Mouse (Mus musculus): ENCODE measurements around the gene Akr1d1. TPM values are rescaled to one million over a fixed set of nuclear protein-coding genes. Genes with fewer than 3 reads are reported as not detected.

The Akr1d1 gene
- polyA plus RNA-seq (2014; fragmentation: Nextera tagmentation; extraction: Ambion mirVana), result not detected in 2 replicates

DNA sequence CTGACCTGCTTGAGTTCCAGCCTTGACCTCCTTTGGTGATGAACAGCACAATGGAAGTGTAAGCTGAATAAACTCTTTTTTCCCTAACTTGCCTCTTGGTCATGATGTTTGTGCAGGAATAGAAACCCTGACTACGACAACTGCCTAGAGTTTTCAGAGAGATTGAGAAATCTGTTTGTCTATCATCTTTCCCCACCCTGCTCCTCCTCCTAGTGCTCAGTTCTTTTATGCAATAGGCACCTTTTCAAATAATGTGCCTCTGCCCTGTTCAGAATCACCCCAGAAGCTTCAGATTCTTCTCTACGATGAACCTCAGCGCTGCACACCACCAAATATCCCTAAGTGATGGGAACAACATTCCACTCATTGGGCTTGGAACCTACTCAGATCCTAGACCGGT, at the start of gene Akr1d1:
Gene Akr1d1 (plus strand): TSS at position 234 of the 400 bp plus-strand sequence.
- 88% methylated on average over 4 of the region's 4 CpGs for WGBS
- no peaks in the 10 kb centered on the region for H3K27me3 ChIP-seq (ENCODE audit: control insufficient read depth, insufficient read depth, low read length)

DNA sequence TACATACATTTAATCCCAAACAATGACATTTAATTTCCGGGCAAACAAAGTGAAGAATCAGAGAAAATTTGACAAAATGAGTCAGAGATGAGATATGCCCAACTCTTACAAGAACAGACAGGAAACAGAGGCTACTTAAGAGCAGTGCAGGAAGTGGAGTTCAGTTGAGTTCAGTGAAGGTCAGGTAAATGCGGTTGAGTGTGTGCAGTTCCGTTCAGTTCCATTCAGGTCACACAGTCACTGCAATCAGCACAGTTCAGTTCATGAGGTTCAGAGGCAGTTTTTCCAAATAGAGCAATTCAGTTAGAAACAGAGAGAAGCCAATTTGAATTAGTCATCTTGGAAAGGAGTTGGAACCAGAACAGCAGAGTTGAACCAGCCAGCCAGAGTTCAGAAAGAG, 48.8 kb upstream of the Akr1d1 start:
- H3K36me3 ChIP-seq (ENCODE audit: control insufficient read depth, insufficient read depth, low read length), result no peaks in the 10 kb centered on the region
- H3K9ac ChIP-seq (replicated peaks; ENCODE audit: low read depth, low read length), result no peak overlapping the region
- no peak overlapping the region for H3K27ac ChIP-seq (ENCODE audit: low read length)
- ATAC-seq (ENCODE audit: insufficient number of reproducible peaks, insufficient read depth, low FRiP score, low read depth), result no peak
- no peak overlapping the region for H3K4me2 ChIP-seq (replicated peaks; ENCODE audit: low read depth, low read length)
- no peaks in the 10 kb centered on the region for H3K4me1 ChIP-seq (ENCODE audit: control insufficient read depth, insufficient read depth, low read length)
- H3K9me3 ChIP-seq (ENCODE audit: control insufficient read depth, low read depth, low read length), result no peaks in the 10 kb centered on the region
- H3K4me3 ChIP-seq (ENCODE audit: low read depth, low read length), result no peak overlapping the region
- 80% methylated on average over 3 of the region's 3 CpGs for WGBS
- no peaks in the 10 kb centered on the region for H3K27me3 ChIP-seq (ENCODE audit: control insufficient read depth, insufficient read depth, low read length)

More for the DNA sequence above, at the start of gene Akr1d1:
- Histone ChIP-seq H3K4me2 (replicated peaks; ENCODE audit: low read depth, low read length) (no peak within 1 kb of the TSS), H3K9ac (replicated peaks; ENCODE audit: low read depth, low read length) (no peak within 1 kb of the TSS), H3K9me3 (ENCODE audit: control insufficient read depth, low read depth, low read length) (no peaks in the 10 kb centered on the region), H3K4me1 (ENCODE audit: control insufficient read depth, insufficient read depth, low read length) (no peaks in the 10 kb centered on the region), H3K27ac (ENCODE audit: low read length) (no peak within 1 kb of the TSS), H3K36me3 (ENCODE audit: control insufficient read depth, insufficient read depth, low read length) (no peaks in the 10 kb centered on the region), H3K4me3 (ENCODE audit: low read depth, low read length) (no peak within 1 kb of the TSS)
- ATAC-seq (ENCODE audit: insufficient number of reproducible peaks, insufficient read depth, low FRiP score, low read depth), result no peak

GRCm38 (mm10) chr6:37483262-37483661, 46.7 kb upstream of the Akr1d1 start:
- Histone ChIP-seq H3K9me3 (ENCODE audit: control insufficient read depth, low read depth, low read length) (no peaks in the 10 kb centered on the region), H3K4me3 (ENCODE audit: low read depth, low read length) (no peak overlapping the region), H3K4me2 (replicated peaks; ENCODE audit: low read depth, low read length) (no peak overlapping the region), H3K9ac (replicated peaks; ENCODE audit: low read depth, low read length) (no peak overlapping the region), H3K27me3 (ENCODE audit: control insufficient read depth, insufficient read depth, low read length) (no peaks in the 10 kb centered on the region), H3K36me3 (ENCODE audit: control insufficient read depth, insufficient read depth, low read length) (no peaks in the 10 kb centered on the region), H3K27ac (ENCODE audit: low read length) (no peak overlapping the region), H3K4me1 (ENCODE audit: control insufficient read depth, insufficient read depth, low read length) (no peaks in the 10 kb centered on the region)
- no peak for ATAC-seq (ENCODE audit: insufficient number of reproducible peaks, insufficient read depth, low FRiP score, low read depth)
- 35% methylated on average over 5 of the region's 5 CpGs for WGBS

DNA sequence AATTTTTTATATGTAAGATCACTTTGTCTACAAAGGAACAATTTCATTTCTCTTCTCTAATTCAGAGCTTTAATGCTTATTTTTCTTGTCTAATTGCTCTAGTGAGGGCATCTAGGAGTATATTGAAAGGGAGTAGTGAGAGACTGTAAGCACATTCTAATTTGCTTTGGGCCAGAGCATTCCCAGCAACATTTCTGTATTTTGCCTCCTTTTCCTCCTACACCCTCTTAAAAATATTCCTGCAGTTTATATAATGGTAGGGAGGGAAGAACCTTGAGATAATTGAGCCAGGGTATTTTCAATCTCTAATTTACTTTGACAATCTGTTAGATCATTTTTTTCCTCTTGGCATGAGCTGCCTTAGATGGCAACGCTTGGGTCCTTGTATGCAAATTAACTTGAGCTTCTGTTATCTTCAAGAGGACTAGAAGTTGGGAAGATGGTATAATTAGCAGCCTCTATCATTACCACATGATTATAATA, 45.3 kb upstream of the Akr1d1 start:
- H3K27ac ChIP-seq (ENCODE audit: low read length), result no peak overlapping the region
- H3K4me2 ChIP-seq (replicated peaks; ENCODE audit: low read depth, low read length), result no peak overlapping the region
- H3K27me3 ChIP-seq (ENCODE audit: control insufficient read depth, insufficient read depth, low read length), result no peaks in the 10 kb centered on the region
- WGBS, result 61% methylated on average over 1 of the region's 1 CpGs
- H3K36me3 ChIP-seq (ENCODE audit: control insufficient read depth, insufficient read depth, low read length), result no peaks in the 10 kb centered on the region
- ATAC-seq (ENCODE audit: insufficient number of reproducible peaks, insufficient read depth, low FRiP score, low read depth), result no peak
- H3K9me3 ChIP-seq (ENCODE audit: control insufficient read depth, low read depth, low read length), result no peaks in the 10 kb centered on the region
- no peak overlapping the region for H3K9ac ChIP-seq (replicated peaks; ENCODE audit: low read depth, low read length)
- no peaks in the 10 kb centered on the region for H3K4me1 ChIP-seq (ENCODE audit: control insufficient read depth, insufficient read depth, low read length)
- no peak overlapping the region for H3K4me3 ChIP-seq (ENCODE audit: low read depth, low read length)

- no peak overlapping the region for H3K4me2 ChIP-seq (replicated peaks; ENCODE audit: low read depth, low read length)
- no peak overlapping the region for H3K9ac ChIP-seq (replicated peaks; ENCODE audit: low read depth, low read length)
- no peak for ATAC-seq (ENCODE audit: insufficient number of reproducible peaks, insufficient read depth, low FRiP score, low read depth)
- H3K4me3 ChIP-seq (ENCODE audit: low read depth, low read length), result no peak overlapping the region
- no peaks in the 10 kb centered on the region for H3K9me3 ChIP-seq (ENCODE audit: control insufficient read depth, low read depth, low read length)
- no peaks in the 10 kb centered on the region for H3K27me3 ChIP-seq (ENCODE audit: control insufficient read depth, insufficient read depth, low read length)
- H3K36me3 ChIP-seq (ENCODE audit: control insufficient read depth, insufficient read depth, low read length), result no peaks in the 10 kb centered on the region
- H3K27ac ChIP-seq (ENCODE audit: low read length), result no peak overlapping the region
- 73% methylated on average over 4 of the region's 4 CpGs for WGBS
- H3K4me1 ChIP-seq (ENCODE audit: control insufficient read depth, insufficient read depth, low read length), result no peaks in the 10 kb centered on the region
Observed at GRCm38 (mm10) chr6:37486502-37486901, 43.5 kb upstream of the Akr1d1 start.

DNA sequence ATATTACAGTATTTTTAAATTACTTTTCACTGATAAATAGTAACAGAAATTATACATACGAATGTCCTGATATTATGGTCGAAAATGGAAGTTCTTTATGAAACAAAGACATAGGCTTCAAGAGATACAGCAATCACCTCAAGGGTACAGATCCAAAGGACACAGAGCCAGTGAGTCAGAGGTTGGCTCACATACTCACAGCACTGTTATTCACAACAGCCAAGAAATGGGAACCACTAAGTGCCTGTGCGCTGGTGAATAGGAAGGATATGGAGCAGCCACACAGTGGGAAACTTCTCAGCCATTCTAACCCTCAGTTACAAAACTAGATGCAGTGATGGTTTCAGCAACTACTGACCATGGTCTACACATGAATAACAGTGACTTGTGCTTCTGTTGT, 37.7 kb upstream of the Akr1d1 start:
- no peaks in the 10 kb centered on the region for H3K27me3 ChIP-seq (ENCODE audit: control insufficient read depth, insufficient read depth, low read length)
- H3K36me3 ChIP-seq (ENCODE audit: control insufficient read depth, insufficient read depth, low read length), result no peaks in the 10 kb centered on the region
- no peaks in the 10 kb centered on the region for H3K9me3 ChIP-seq (ENCODE audit: control insufficient read depth, low read depth, low read length)
- H3K4me2 ChIP-seq (replicated peaks; ENCODE audit: low read depth, low read length), result no peak overlapping the region
- no peak overlapping the region for H3K27ac ChIP-seq (ENCODE audit: low read length)
- 84% methylated on average over 3 of the region's 3 CpGs for WGBS
- H3K9ac ChIP-seq (replicated peaks; ENCODE audit: low read depth, low read length), result no peak overlapping the region
- ATAC-seq (ENCODE audit: insufficient number of reproducible peaks, insufficient read depth, low FRiP score, low read depth), result no peak
- H3K4me3 ChIP-seq (ENCODE audit: low read depth, low read length), result no peak overlapping the region
- no peaks in the 10 kb centered on the region for H3K4me1 ChIP-seq (ENCODE audit: control insufficient read depth, insufficient read depth, low read length)

DNA sequence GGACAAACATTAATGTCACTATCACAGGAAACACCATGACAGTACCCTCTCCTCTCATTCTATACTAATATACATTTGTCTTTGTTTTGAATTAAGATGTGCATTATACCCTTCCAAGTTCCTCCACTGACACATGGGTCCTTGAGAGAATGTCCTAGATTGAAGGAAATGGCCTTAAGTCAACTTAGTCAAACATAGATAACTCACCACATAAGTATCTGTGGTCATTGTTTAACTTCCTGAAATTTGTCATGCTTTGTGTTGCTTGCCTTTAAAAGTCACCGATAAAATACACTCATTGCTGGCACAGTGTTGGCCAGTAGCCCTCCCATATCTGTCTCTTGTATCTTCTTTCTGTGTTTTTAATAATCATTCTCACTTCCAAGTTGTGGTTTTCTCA, 35.0 kb upstream of the Akr1d1 start:
- no peak overlapping the region for H3K9ac ChIP-seq (replicated peaks; ENCODE audit: low read depth, low read length)
- peaks cover 7% of the 10 kb centered on the region; the same call in 1 of the 2 replicates for H3K9me3 ChIP-seq (ENCODE audit: control insufficient read depth, low read depth, low read length)
- ATAC-seq (ENCODE audit: insufficient number of reproducible peaks, insufficient read depth, low FRiP score, low read depth), result no peak
- no peaks in the 10 kb centered on the region for H3K36me3 ChIP-seq (ENCODE audit: control insufficient read depth, insufficient read depth, low read length)
- 57% methylated on average over 1 of the region's 1 CpGs for WGBS
- no peak overlapping the region for H3K27ac ChIP-seq (ENCODE audit: low read length)
- H3K27me3 ChIP-seq (ENCODE audit: control insufficient read depth, insufficient read depth, low read length), result no peaks in the 10 kb centered on the region
- no peaks in the 10 kb centered on the region for H3K4me1 ChIP-seq (ENCODE audit: control insufficient read depth, insufficient read depth, low read length)
- no peak overlapping the region for H3K4me3 ChIP-seq (ENCODE audit: low read depth, low read length)
- no peak overlapping the region for H3K4me2 ChIP-seq (replicated peaks; ENCODE audit: low read depth, low read length)

DNA sequence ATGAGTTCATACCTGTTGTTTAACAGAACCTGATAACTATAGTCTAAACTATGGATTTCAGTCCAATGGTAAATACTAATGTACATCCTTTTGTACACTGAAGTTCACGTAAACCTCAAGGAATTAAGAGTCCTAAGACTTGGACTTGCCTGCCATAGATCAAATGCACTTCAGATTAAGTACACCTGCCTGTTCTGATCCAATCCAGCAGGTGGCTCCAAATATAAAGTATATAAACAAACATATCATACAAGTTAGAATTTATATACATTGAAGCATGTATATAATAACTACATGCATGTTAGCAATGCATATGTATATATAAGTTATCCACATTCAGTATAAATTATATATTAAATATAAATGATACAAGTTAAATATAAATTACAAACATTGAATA, 33.1 kb upstream of the Akr1d1 start:
- no peaks in the 10 kb centered on the region for H3K36me3 ChIP-seq (ENCODE audit: control insufficient read depth, insufficient read depth, low read length)
- H3K4me2 ChIP-seq (replicated peaks; ENCODE audit: low read depth, low read length), result no peak overlapping the region
- H3K27me3 ChIP-seq (ENCODE audit: control insufficient read depth, insufficient read depth, low read length), result no peaks in the 10 kb centered on the region
- no peak overlapping the region for H3K4me3 ChIP-seq (ENCODE audit: low read depth, low read length)
- peaks cover 10% of the 10 kb centered on the region; the same call in 1 of the 2 replicates for H3K9me3 ChIP-seq (ENCODE audit: control insufficient read depth, low read depth, low read length)
- 60% methylated on average over 1 of the region's 1 CpGs for WGBS
- no peak for ATAC-seq (ENCODE audit: insufficient number of reproducible peaks, insufficient read depth, low FRiP score, low read depth)
- no peak overlapping the region for H3K27ac ChIP-seq (ENCODE audit: low read length)
- H3K4me1 ChIP-seq (ENCODE audit: control insufficient read depth, insufficient read depth, low read length), result no peaks in the 10 kb centered on the region
- H3K9ac ChIP-seq (replicated peaks; ENCODE audit: low read depth, low read length), result no peak overlapping the region

DNA sequence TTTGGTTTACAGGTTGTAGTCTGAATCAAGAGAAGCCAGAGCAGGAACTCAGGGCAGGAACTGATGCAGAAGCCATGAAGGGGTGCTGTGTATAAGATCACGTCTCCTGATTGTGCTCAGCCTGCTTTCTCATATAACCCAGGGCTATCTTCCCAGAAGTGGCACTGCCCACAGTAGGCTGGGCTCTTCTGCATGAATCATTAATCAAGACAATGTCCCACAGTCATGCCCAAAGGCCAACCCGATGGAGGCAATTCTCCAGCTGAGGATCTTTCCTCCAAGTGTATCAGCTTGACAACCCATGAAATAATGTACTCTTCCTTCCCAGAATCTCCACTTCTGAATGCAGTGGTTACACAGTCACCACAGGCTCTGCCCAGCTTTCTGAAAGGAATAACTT, 24.4 kb upstream of the Akr1d1 start:
- no peaks in the 10 kb centered on the region for H3K4me1 ChIP-seq (ENCODE audit: control insufficient read depth, insufficient read depth, low read length)
- no peak overlapping the region for H3K4me2 ChIP-seq (replicated peaks; ENCODE audit: low read depth, low read length)
- no peaks in the 10 kb centered on the region for H3K9me3 ChIP-seq (ENCODE audit: control insufficient read depth, low read depth, low read length)
- no peak for ATAC-seq (ENCODE audit: insufficient number of reproducible peaks, insufficient read depth, low FRiP score, low read depth)
- WGBS, result 73% methylated on average over 2 of the region's 2 CpGs
- H3K27ac ChIP-seq (ENCODE audit: low read length), result no peak overlapping the region
- no peaks in the 10 kb centered on the region for H3K36me3 ChIP-seq (ENCODE audit: control insufficient read depth, insufficient read depth, low read length)
- H3K27me3 ChIP-seq (ENCODE audit: control insufficient read depth, insufficient read depth, low read length), result no peaks in the 10 kb centered on the region
- no peak overlapping the region for H3K4me3 ChIP-seq (ENCODE audit: low read depth, low read length)
- H3K9ac ChIP-seq (replicated peaks; ENCODE audit: low read depth, low read length), result no peak overlapping the region

Data from stomach, embryonic 14.5 days (tissue).